Mouse (Mus musculus) myocyte (in vitro differentiated cells): ENCODE measurements around the gene Mb21d2. TPM values are rescaled to one million over a fixed set of nuclear protein-coding genes. Genes with fewer than 3 reads are reported as not detected.

Source experiments
- H3K27me3 ChIP-seq: one replicate; pipeline ENCODE4 v1.6.1; 2011; ENCODE audit not compliant: control insufficient read depth, insufficient read depth, insufficient read length
- H3K36me3 ChIP-seq: one replicate; pipeline ENCODE4 v1.6.1; 2011; ENCODE audit not compliant: control insufficient read depth, insufficient read depth
- H3K4me2 ChIP-seq: one replicate; pipeline ENCODE4 v1.6.1; 2011; ENCODE audit warnings: low read depth, control low read depth
- H3K4me3 ChIP-seq: one replicate; pipeline ENCODE4 v1.5.1; 2011; ENCODE audit warnings: mild to moderate bottlenecking, control low read depth, moderate library complexity
- H3K79me2 ChIP-seq: one replicate; pipeline ENCODE4 v1.6.1; 2011; ENCODE audit not compliant: control insufficient read depth, insufficient read depth
- H3ac ChIP-seq: one replicate; pipeline ENCODE4 v1.6.1; 2011; ENCODE audit not compliant: control insufficient read depth, insufficient read length
- CEBPB ChIP-seq: IDR thresholded peaks from 2 replicates; pipeline ENCODE4 v1.6.1; 2011; ENCODE audit warnings: mild to moderate bottlenecking, moderate library complexity; ENCODE audit not compliant: poor library complexity, insufficient read depth, severe bottlenecking
- E2F4 ChIP-seq: IDR thresholded peaks from one replicate; pipeline ENCODE4 v1.6.1; 2011; ENCODE audit warnings: mild to moderate bottlenecking, control low read depth, moderate library complexity; ENCODE audit not compliant: insufficient read depth
- MAX ChIP-seq: IDR thresholded peaks from one replicate; pipeline ENCODE4 v1.6.1; 2011; ENCODE audit warnings: low read depth, mild to moderate bottlenecking, control low read depth
- MYOD1 ChIP-seq, 3 experiments: IDR thresholded peaks; one replicate each; pipeline ENCODE4 v1.6.1; 2011; ENCODE audit warnings: control low read depth in 2 of 3, low read depth in 2 of 3, mild to moderate bottlenecking in 2 of 3, moderate library complexity in 1 of 3; ENCODE audit not compliant: insufficient read length in 2 of 3, control insufficient read depth in 1 of 3
- MYOG ChIP-seq, 3 experiments: IDR thresholded peaks; one replicate each; pipeline ENCODE4 v1.6.1; 2011; ENCODE audit warnings: control low read depth in 2 of 3, low read depth in 2 of 3, mild to moderate bottlenecking in 2 of 3; ENCODE audit not compliant: insufficient read length in 2 of 3, control insufficient read depth in 1 of 3, insufficient read depth in 1 of 3
- POLR2A ChIP-seq: IDR thresholded peaks from one replicate; pipeline ENCODE4 v1.6.1; 2011; ENCODE audit warnings: low read depth, mild to moderate bottlenecking, control low read depth, moderate library complexity; ENCODE audit not compliant: insufficient read length
- POLR2AphosphoS2 ChIP-seq: IDR thresholded peaks from one replicate; pipeline ENCODE4 v1.6.1; 2011; ENCODE audit warnings: low read depth, control low read depth; ENCODE audit not compliant: insufficient read length
- REST ChIP-seq: IDR thresholded peaks from one replicate; pipeline ENCODE4 v1.6.1; 2011; ENCODE audit warnings: mild to moderate bottlenecking, control low read depth, moderate library complexity; ENCODE audit not compliant: insufficient read depth, insufficient read length
- SRF ChIP-seq: IDR thresholded peaks from one replicate; pipeline ENCODE4 v1.6.1; 2011; ENCODE audit warnings: low read depth; ENCODE audit not compliant: control insufficient read depth, insufficient read length
- TCF12 ChIP-seq: IDR thresholded peaks from one replicate; pipeline ENCODE4 v1.6.1; 2011; ENCODE audit warnings: mild to moderate bottlenecking, control low read depth; ENCODE audit not compliant: poor library complexity, insufficient read depth, severe bottlenecking
- TCF3 ChIP-seq: IDR thresholded peaks from one replicate; pipeline ENCODE4 v1.6.1; 2011; ENCODE audit warnings: low read depth, control low read depth; ENCODE audit not compliant: insufficient read length
- USF1 ChIP-seq: IDR thresholded peaks from one replicate; pipeline ENCODE4 v1.6.1; 2011; ENCODE audit warnings: low read depth, mild to moderate bottlenecking, control low read depth, moderate library complexity
- polyA plus RNA-seq: library from polyadenylated mRNA; unstranded; fragments of >200 nt; fragmentation: generic; extraction: Trizol; gene quantifications from one replicate; pipeline ENCODE4 v1.2.1, GENCODE M21; 2012; ENCODE audit warnings: missing spikeins

Mb21d2 gene
- polyA plus RNA-seq, 1 experiment: 6.0 TPM

DNA sequence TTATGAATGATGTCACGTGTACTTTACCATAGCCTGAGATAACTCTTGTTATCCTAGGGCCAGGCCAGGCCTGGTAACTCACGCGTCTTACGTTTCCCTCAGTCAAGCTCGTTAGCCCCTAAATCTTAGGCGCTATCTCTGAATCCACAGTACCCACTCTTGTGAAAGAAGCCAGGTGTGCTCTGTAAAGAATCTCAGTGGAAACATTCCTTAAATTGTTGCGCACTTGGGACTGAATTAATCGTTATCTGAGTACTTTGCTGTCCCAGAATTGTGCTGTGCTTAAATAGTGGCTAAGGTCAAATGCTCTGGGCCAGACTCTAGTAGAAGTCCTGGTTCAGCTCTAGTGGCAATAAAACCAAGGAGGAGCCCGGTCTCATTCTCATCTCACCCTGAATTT is 60.6 kb downstream of the Mb21d2 start:
- TF ChIP-seq MAX (no peak), MYOD1 (IDR thresholded peaks at IDR 0.05; ENCODE audit: control insufficient read depth in 1 of 3, insufficient read length in 2 of 3, low read depth in 2 of 3) (no peak), CEBPB (no peak), TCF3 (no peak), SRF (no peak)
- Histone ChIP-seq H3K4me3 (no peak overlapping the region), H3K4me2 (no peak overlapping the region), H3K36me3 (no peaks in the 10 kb centered on the region), H3K27me3 (no peaks in the 10 kb centered on the region), H3K79me2 (no peaks in the 10 kb centered on the region), H3ac (no peak overlapping the region)

DNA sequence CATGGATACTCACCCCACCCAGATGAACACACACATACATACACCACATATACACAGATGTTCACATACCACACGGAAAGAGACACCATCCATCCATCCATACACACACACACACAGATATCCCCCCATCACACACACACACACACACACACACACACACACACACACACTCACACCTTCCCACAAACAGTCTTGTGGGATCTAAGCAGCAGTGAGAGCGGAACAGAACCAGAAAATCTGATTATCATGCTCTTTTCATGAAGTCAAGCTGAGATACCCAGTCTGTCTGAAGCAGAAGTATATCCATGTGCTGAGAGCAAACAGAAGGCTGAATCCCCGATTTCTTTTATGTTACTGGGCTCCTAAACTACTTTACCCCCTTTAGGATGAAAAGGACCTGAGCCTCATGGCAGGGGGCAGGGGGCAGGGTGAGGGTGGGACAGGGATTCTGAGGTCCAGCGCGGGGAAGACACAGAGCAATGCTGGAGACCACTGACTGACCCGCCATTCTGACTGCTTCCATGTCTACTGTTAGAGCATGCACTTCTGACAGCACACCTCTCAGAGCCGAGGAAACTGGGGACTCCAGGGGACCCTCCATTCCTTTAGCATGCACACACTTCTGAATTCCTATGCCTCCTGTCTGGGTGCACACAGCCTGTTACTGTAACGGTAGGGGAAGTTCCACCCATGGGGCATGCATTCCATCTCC is 62.7 kb downstream of the Mb21d2 start:
- Histone ChIP-seq H3ac (no peak overlapping the region), H3K79me2 (no peaks in the 10 kb centered on the region), H3K4me3 (no peak overlapping the region), H3K4me2 (no peak overlapping the region), H3K36me3 (no peaks in the 10 kb centered on the region), H3K27me3 (no peaks in the 10 kb centered on the region)
- no peak for TF ChIP-seq POLR2A
- TF ChIP-seq MAX: no peak

DNA sequence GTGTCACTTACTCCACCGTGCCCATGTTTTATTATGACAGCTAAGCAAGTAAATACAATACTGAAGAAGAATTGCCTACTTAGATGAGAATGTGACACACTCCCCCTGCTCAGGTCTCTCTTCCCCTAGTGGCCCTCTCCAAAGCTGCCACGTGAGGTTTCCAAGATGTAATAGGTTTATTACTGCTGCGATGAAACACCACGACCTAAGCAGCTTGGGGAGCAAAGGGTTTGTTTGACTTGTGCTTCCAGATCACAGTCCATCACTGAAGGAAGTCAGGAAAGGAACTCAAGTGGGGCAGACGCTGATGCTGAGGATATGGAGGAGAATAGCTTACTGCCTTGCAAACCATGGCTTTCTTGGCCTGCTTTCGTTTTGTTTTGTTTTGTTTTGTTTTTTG is 65.9 kb downstream of the Mb21d2 start:
- H3K4me3 ChIP-seq: no peak overlapping the region
- H3K79me2 ChIP-seq: no peaks in the 10 kb centered on the region
- H3K4me2 ChIP-seq: no peak overlapping the region
- no peak overlapping the region for H3ac ChIP-seq
- H3K27me3 ChIP-seq: no peaks in the 10 kb centered on the region
- no peaks in the 10 kb centered on the region for H3K36me3 ChIP-seq
- TF ChIP-seq MAX (no peak), E2F4 (no peak), SRF (no peak)

DNA sequence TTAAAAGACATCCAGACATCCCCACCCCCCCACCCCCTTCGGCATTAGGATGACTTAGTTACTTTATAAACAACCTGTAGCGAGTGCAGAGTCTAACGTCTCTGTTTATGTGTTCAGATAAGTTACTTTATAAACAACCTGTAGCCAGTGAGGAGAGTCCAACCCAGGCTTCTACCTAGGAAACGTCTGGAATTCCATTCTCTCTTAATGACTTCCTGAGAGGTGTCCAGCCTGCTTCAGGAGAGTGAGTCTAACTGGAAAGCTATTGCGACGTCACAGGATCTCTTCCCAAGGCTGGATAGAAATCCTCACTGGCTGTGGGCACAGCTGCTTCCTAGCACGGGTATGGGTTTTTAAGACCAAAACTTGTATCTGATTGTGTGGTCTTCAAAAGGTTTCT is 67.4 kb downstream of the Mb21d2 start:
- H3K27me3 ChIP-seq: no peaks in the 10 kb centered on the region
- no peak for TF ChIP-seq USF1
- TF ChIP-seq SRF: no peak
- no peak for TF ChIP-seq POLR2A
- no peak for TF ChIP-seq MYOD1 (IDR thresholded peaks at IDR 0.05; ENCODE audit: control insufficient read depth in 1 of 3, insufficient read length in 2 of 3, low read depth in 2 of 3)
- no peak for TF ChIP-seq MYOG (IDR thresholded peaks at IDR 0.05; ENCODE audit: control insufficient read depth in 1 of 3, insufficient read depth in 1 of 3, insufficient read length in 2 of 3, low read depth in 2 of 3)
- TF ChIP-seq TCF3: no peak
- TF ChIP-seq MAX: no peak
- TF ChIP-seq POLR2AphosphoS2: no peak
- no peak for TF ChIP-seq TCF12
- no peak for TF ChIP-seq E2F4
- no peak for TF ChIP-seq CEBPB
- no peak for TF ChIP-seq REST
- H3K4me2 ChIP-seq: no peak overlapping the region
- no peak overlapping the region for H3ac ChIP-seq
- no peak overlapping the region for H3K4me3 ChIP-seq
- no peaks in the 10 kb centered on the region for H3K79me2 ChIP-seq
- no peaks in the 10 kb centered on the region for H3K36me3 ChIP-seq

DNA sequence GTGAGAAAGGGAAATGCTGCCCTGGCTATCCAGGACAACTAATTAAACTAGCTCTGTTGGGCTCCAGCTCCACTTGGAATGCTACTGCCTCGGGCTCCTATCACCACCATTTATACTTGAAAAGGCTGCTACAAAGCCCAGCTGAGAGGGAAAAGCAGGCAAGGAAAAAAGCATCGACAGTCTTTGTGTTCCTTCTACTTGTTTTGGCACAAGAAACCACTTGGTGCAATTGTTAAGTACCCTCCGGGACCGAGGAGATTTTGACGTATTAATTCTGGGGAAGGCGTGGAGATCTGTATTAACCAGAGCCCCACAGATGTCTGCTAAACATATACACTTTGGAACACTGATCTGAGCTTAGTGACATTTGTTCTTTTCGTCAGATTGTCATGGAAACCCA is 69.8 kb downstream of the Mb21d2 start:
- TF ChIP-seq SRF: no peak
- no peak for TF ChIP-seq POLR2AphosphoS2
- TF ChIP-seq TCF3: no peak
- TF ChIP-seq CEBPB: no peak
- no peak for TF ChIP-seq POLR2A
- TF ChIP-seq E2F4: no peak
- no peak for TF ChIP-seq MYOD1 (IDR thresholded peaks at IDR 0.05; ENCODE audit: control insufficient read depth in 1 of 3, insufficient read length in 2 of 3, low read depth in 2 of 3)
- TF ChIP-seq MAX: no peak
- TF ChIP-seq USF1: no peak
- TF ChIP-seq REST: no peak
- no peak for TF ChIP-seq MYOG (IDR thresholded peaks at IDR 0.05; ENCODE audit: control insufficient read depth in 1 of 3, insufficient read depth in 1 of 3, insufficient read length in 2 of 3, low read depth in 2 of 3)
- no peak for TF ChIP-seq TCF12
- H3K4me2 ChIP-seq: no peak overlapping the region
- no peak overlapping the region for H3K4me3 ChIP-seq
- H3K36me3 ChIP-seq: no peaks in the 10 kb centered on the region
- H3K79me2 ChIP-seq: no peaks in the 10 kb centered on the region
- H3K27me3 ChIP-seq: no peaks in the 10 kb centered on the region
- H3ac ChIP-seq: no peak overlapping the region
